Mouse (Mus musculus): ENCODE measurements around the gene Ctsw. TPM values are rescaled to one million over a fixed set of nuclear protein-coding genes. Genes with fewer than 3 reads are reported as not detected.

Gene Ctsw
- polyA plus RNA-seq, 1 experiment from 2014 or later = 0.84 TPM

DNA sequence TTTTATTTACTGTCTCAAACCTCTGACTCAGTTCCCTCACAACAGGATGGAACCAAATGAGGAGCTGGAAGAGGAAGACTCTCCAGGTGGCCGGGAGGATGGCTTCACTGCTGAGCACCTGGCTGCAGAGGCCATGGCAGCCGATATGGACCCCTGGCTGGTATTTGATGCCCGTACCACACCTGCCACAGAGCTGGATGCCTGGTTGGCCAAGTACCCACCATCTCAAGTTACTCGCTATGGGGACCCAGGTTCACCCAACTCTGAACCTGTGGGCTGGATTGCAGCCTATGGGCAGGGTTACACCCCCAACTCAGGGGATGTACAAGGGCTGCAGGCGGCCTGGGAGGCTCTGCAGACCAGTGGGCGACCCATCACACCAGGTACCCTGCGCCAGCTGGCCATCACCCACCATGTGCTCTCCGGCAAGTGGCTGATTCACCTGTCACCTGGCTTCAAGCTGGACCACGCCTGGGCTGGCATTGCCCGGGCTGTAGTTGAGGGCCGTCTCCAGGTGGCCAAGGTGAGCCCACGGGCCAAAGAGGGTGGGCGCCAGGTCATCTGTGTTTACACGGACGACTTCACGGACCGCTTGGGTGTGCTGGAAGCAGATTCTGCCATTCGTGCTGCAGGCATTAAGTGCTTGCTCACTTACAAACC lies 42.3 kb downstream of the Ctsw start:
- Histone ChIP-seq H3K9ac (ENCODE audit: low read depth, low read length) (peak overlapping the region; percentile 95), H3K36me3 (ENCODE audit: control insufficient read depth, insufficient read depth, low read length) (peaks cover 11% of the 10 kb centered on the region; the same call in 1 of the 2 replicates), H3K4me3 (ENCODE audit: low read depth, low read length) (peak overlapping the region; percentile 82), H3K4me2 (peak overlapping the region; percentile 66), H3K4me1 (ENCODE audit: control insufficient read depth, insufficient read depth, low read length) (peaks cover 19% of the 10 kb centered on the region), H3K27ac (ENCODE audit: low read depth, low read length) (peak overlapping the region; percentile 92; the same call in 1 of the 2 replicates), H3K27me3 (ENCODE audit: control insufficient read depth, insufficient read depth, low read length) (no peaks in the 10 kb centered on the region), H3K9me3 (replicated peaks; ENCODE audit: control insufficient read depth, low read length) (no peaks in the 10 kb centered on the region)
- 88% methylated on average over 18 of the region's 18 CpGs for WGBS (ENCODE audit: insufficient replicate concordance)
- ATAC-seq (replicated peaks; ENCODE audit: insufficient number of reproducible peaks, low FRiP score, low TSS enrichment) = no peak

DNA sequence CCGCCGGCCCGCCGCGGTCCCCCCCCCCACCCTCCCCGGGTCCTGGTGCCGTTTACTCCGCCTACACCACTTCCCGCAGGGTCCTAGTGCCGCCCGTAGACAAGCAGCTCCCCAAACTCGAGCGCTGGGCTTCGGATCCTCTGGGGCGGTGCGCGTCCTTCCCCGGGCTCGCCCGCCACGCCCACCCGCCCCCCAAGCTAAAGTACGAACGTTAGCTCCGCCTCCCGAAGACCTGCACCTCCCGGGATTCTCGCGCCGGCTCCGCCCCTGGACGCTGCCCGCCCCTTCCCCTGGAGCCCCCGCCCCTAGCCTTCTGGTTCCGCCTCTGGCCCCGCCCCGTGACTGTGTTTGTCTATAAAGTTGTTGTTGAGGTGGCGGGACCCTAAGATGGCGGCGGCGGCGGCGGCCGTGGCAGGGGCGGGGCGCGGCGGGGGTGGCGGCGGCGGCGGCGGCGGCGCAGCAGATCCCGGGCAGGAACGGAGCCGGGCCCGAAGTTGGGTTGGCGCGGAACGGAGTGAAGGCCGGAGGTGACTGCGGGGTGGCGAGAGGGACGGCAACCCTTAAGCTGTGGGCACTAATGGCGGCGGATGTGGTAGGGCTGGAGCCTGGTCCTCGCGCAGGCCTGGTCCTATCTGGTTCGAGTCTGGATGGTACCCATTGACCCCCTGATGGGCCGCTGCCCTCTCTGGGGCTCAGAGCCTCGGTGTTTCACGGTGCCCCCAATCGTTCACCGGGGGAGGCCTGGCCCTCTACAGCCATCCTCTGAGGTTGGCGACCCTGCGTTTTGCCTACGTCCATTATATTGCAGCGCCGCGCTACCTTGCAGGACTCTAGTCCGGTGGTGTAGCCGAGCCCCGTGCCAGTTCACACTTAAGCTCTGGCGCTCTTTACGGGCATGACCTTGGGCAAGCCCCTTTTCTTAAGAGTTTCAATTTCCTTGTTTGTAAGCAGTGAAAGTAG lies 43.2 kb downstream of the Ctsw start, which contains the start of the genes Drap1 and AI837181:
TSS of gene Drap1 (minus strand) at position 198 of the 960 bp plus-strand sequence.
TSS of gene AI837181 (plus strand) at position 363 of the 960 bp plus-strand sequence.
- ATAC-seq (replicated peaks; ENCODE audit: insufficient number of reproducible peaks, low FRiP score, low TSS enrichment) = peak; percentile 83
- Histone ChIP-seq H3K4me2 (peak within 1 kb of the TSS; percentile 93), H3K27me3 (ENCODE audit: control insufficient read depth, insufficient read depth, low read length) (no peaks in the 10 kb centered on the region), H3K9ac (ENCODE audit: low read depth, low read length) (peak within 1 kb of the TSS; percentile 95), H3K9me3 (replicated peaks; ENCODE audit: control insufficient read depth, low read length) (no peaks in the 10 kb centered on the region), H3K27ac (ENCODE audit: low read depth, low read length) (peak within 1 kb of the TSS; percentile 92), H3K36me3 (ENCODE audit: control insufficient read depth, insufficient read depth, low read length) (peaks cover 16% of the 10 kb centered on the region; the same call in 1 of the 2 replicates), H3K4me1 (ENCODE audit: control insufficient read depth, insufficient read depth, low read length) (peaks cover 19% of the 10 kb centered on the region), H3K4me3 (ENCODE audit: low read depth, low read length) (peak within 1 kb of the TSS; percentile 82)
- WGBS (ENCODE audit: insufficient replicate concordance) = under 1% methylated on average over 77 of the region's 87 CpGs

GRCm38 (mm10) chr19:5424092-5424781 lies 44.1 kb downstream of the Ctsw start:
- Histone ChIP-seq H3K4me2 (peak overlapping the region; percentile 93), H3K36me3 (ENCODE audit: control insufficient read depth, insufficient read depth, low read length) (peaks cover 16% of the 10 kb centered on the region; the same call in 1 of the 2 replicates), H3K9ac (ENCODE audit: low read depth, low read length) (peak overlapping the region; percentile 95), H3K27ac (ENCODE audit: low read depth, low read length) (peak overlapping the region; percentile 92), H3K4me3 (ENCODE audit: low read depth, low read length) (peak overlapping the region; percentile 82), H3K4me1 (ENCODE audit: control insufficient read depth, insufficient read depth, low read length) (peaks cover 19% of the 10 kb centered on the region), H3K27me3 (ENCODE audit: control insufficient read depth, insufficient read depth, low read length) (no peaks in the 10 kb centered on the region), H3K9me3 (replicated peaks; ENCODE audit: control insufficient read depth, low read length) (no peaks in the 10 kb centered on the region)
- ATAC-seq (replicated peaks; ENCODE audit: insufficient number of reproducible peaks, low FRiP score, low TSS enrichment) = peak; percentile 51
- under 1% methylated on average over 31 of the region's 48 CpGs for WGBS (ENCODE audit: insufficient replicate concordance)

- Histone ChIP-seq H3K4me3 (ENCODE audit: low read depth, low read length) (peak overlapping the region; percentile 82), H3K27me3 (ENCODE audit: control insufficient read depth, insufficient read depth, low read length) (no peaks in the 10 kb centered on the region), H3K9ac (ENCODE audit: low read depth, low read length) (peak overlapping the region; percentile 95), H3K36me3 (ENCODE audit: control insufficient read depth, insufficient read depth, low read length) (peaks cover 16% of the 10 kb centered on the region; the same call in 1 of the 2 replicates), H3K4me2 (peak overlapping the region; percentile 93), H3K27ac (ENCODE audit: low read depth, low read length) (no peak overlapping the region), H3K9me3 (replicated peaks; ENCODE audit: control insufficient read depth, low read length) (no peaks in the 10 kb centered on the region), H3K4me1 (ENCODE audit: control insufficient read depth, insufficient read depth, low read length) (peaks cover 19% of the 10 kb centered on the region)
- WGBS (ENCODE audit: insufficient replicate concordance) = 57% methylated on average over 12 of the region's 12 CpGs
- no peak for ATAC-seq (replicated peaks; ENCODE audit: insufficient number of reproducible peaks, low FRiP score, low TSS enrichment)
Measured at GRCm38 (mm10) chr19:5423561-5423960, 44.7 kb downstream of the Ctsw start.

- peaks cover 16% of the 10 kb centered on the region; the same call in 1 of the 2 replicates for H3K36me3 ChIP-seq (ENCODE audit: control insufficient read depth, insufficient read depth, low read length)
- no peaks in the 10 kb centered on the region for H3K9me3 ChIP-seq (replicated peaks; ENCODE audit: control insufficient read depth, low read length)
- ATAC-seq (replicated peaks; ENCODE audit: insufficient number of reproducible peaks, low FRiP score, low TSS enrichment) = no peak
- no peak overlapping the region for H3K27ac ChIP-seq (ENCODE audit: low read depth, low read length)
- H3K9ac ChIP-seq (ENCODE audit: low read depth, low read length) = peak overlapping the region; percentile 95; the same call in 1 of the 2 replicates
- no peak overlapping the region for H3K4me2 ChIP-seq
- 87% methylated on average over 9 of the region's 9 CpGs for WGBS (ENCODE audit: insufficient replicate concordance)
- peaks cover 19% of the 10 kb centered on the region for H3K4me1 ChIP-seq (ENCODE audit: control insufficient read depth, insufficient read depth, low read length)
- H3K27me3 ChIP-seq (ENCODE audit: control insufficient read depth, insufficient read depth, low read length) = no peaks in the 10 kb centered on the region
- 0 out of 2 replicates have a peak overlapping the region, but pooled peaks have one; percentile 82 for H3K4me3 ChIP-seq (ENCODE audit: low read depth, low read length)
Measured at GRCm38 (mm10) chr19:5422895-5423443, 45.3 kb downstream of the Ctsw start.

DNA sequence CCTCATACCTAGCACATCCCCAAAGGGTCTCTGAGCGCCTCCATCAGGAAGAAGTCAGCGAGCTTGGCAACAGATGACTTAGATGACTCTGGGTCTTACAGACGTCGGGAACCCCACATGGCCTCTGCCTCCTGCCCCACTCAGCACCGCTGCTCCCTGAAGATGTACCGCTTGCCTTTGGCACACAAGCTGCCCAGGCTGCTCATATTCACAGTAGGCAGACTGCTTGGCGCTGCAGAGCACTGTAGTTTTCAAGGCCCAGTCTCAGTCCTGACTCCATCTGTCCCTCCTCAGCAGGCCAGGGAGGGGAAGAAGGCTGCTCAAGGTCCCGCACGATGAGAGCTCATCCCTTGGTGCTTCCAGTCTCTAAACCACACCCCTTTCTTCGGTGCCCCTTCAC lies 46.0 kb downstream of the Ctsw start:
- peaks cover 16% of the 10 kb centered on the region; the same call in 1 of the 2 replicates for H3K36me3 ChIP-seq (ENCODE audit: control insufficient read depth, insufficient read depth, low read length)
- H3K9ac ChIP-seq (ENCODE audit: low read depth, low read length) = no peak overlapping the region
- ATAC-seq (replicated peaks; ENCODE audit: insufficient number of reproducible peaks, low FRiP score, low TSS enrichment) = no peak
- H3K27ac ChIP-seq (ENCODE audit: low read depth, low read length) = no peak overlapping the region
- H3K4me2 ChIP-seq = no peak overlapping the region
- no peaks in the 10 kb centered on the region for H3K27me3 ChIP-seq (ENCODE audit: control insufficient read depth, insufficient read depth, low read length)
- WGBS (ENCODE audit: insufficient replicate concordance) = 85% methylated on average over 10 of the region's 10 CpGs
- H3K4me3 ChIP-seq (ENCODE audit: low read depth, low read length) = no peak overlapping the region
- peaks cover 19% of the 10 kb centered on the region for H3K4me1 ChIP-seq (ENCODE audit: control insufficient read depth, insufficient read depth, low read length)
- H3K9me3 ChIP-seq (replicated peaks; ENCODE audit: control insufficient read depth, low read length) = no peaks in the 10 kb centered on the region

- Histone ChIP-seq H3K9ac (ENCODE audit: low read depth, low read length) (no peak overlapping the region), H3K9me3 (replicated peaks; ENCODE audit: control insufficient read depth, low read length) (no peaks in the 10 kb centered on the region), H3K4me3 (ENCODE audit: low read depth, low read length) (no peak overlapping the region), H3K27ac (ENCODE audit: low read depth, low read length) (no peak overlapping the region), H3K4me2 (no peak overlapping the region), H3K27me3 (ENCODE audit: control insufficient read depth, insufficient read depth, low read length) (no peaks in the 10 kb centered on the region), H3K36me3 (ENCODE audit: control insufficient read depth, insufficient read depth, low read length) (peaks cover 14% of the 10 kb centered on the region; the same call in 1 of the 2 replicates), H3K4me1 (ENCODE audit: control insufficient read depth, insufficient read depth, low read length) (peaks cover 19% of the 10 kb centered on the region)
- no peak for ATAC-seq (replicated peaks; ENCODE audit: insufficient number of reproducible peaks, low FRiP score, low TSS enrichment)
- 87% methylated on average over 5 of the region's 5 CpGs for WGBS (ENCODE audit: insufficient replicate concordance)
Measured at GRCm38 (mm10) chr19:5421784-5422183, 46.5 kb downstream of the Ctsw start.
